Mouse (Mus musculus): ENCODE data around the gene Gm10553. TPM values are rescaled to one million over a fixed set of nuclear protein-coding genes. Genes with fewer than 3 reads are reported as not detected.
"Not testable (repeated sequence)": the region's sequence is repeated elsewhere in the genome, so short reads cannot be mapped to it uniquely, and the experiment has no call there.

Gm10553 gene
- total and polyA plus RNA-seq, 3 experiments = not detected

- H3K9me3 ChIP-seq (replicated peaks; ENCODE audit: insufficient read depth, low read length); H3K36me3 ChIP-seq (ENCODE audit: control insufficient read depth in 1 of 2, insufficient read depth in 2 of 2, low read length in 2 of 2); H3K4me3 ChIP-seq (ENCODE audit: control insufficient read depth in 1 of 2, insufficient read depth in 1 of 2, low read depth in 2 of 2, low read length in 2 of 2); H3K27me3 ChIP-seq (ENCODE audit: control insufficient read depth in 1 of 2, insufficient read depth in 2 of 2, low read length in 2 of 2); DNase-seq (ENCODE audit: low read depth, low spot score); H3K27ac ChIP-seq (ENCODE audit: control insufficient read depth, low read depth, low read length); H3K9ac ChIP-seq (ENCODE audit: control insufficient read depth, low read depth, low read length, poor library complexity, severe bottlenecking); H3K79me2 ChIP-seq (ENCODE audit: control insufficient read depth, insufficient read depth, low read length, poor library complexity); H3K4me1 ChIP-seq (ENCODE audit: control insufficient read depth in 1 of 2, insufficient read depth in 2 of 2, low read length in 2 of 2): not testable (repeated sequence)
Observed at GRCm38 (mm10) chr1:85099081-85099480, 883 bp upstream of the Gm10553 start.

- not testable (repeated sequence) for H3K27me3 ChIP-seq (ENCODE audit: control insufficient read depth in 1 of 2, insufficient read depth in 2 of 2, low read length in 2 of 2); H3K79me2 ChIP-seq (ENCODE audit: control insufficient read depth, insufficient read depth, low read length, poor library complexity); H3K27ac ChIP-seq (ENCODE audit: control insufficient read depth, low read depth, low read length); H3K36me3 ChIP-seq (ENCODE audit: control insufficient read depth in 1 of 2, insufficient read depth in 2 of 2, low read length in 2 of 2); DNase-seq (ENCODE audit: low read depth, low spot score); H3K9ac ChIP-seq (ENCODE audit: control insufficient read depth, low read depth, low read length, poor library complexity, severe bottlenecking); H3K4me3 ChIP-seq (ENCODE audit: control insufficient read depth in 1 of 2, insufficient read depth in 1 of 2, low read depth in 2 of 2, low read length in 2 of 2); H3K4me1 ChIP-seq (ENCODE audit: control insufficient read depth in 1 of 2, insufficient read depth in 2 of 2, low read length in 2 of 2); H3K9me3 ChIP-seq (replicated peaks; ENCODE audit: insufficient read depth, low read length)
Observed at GRCm38 (mm10) chr1:85101754-85102153, 1.8 kb downstream of the Gm10553 start.

GRCm38 (mm10) chr1:85105336-85105735 is 5.4 kb downstream of the Gm10553 start:
- not testable (repeated sequence) for H3K36me3 ChIP-seq (ENCODE audit: control insufficient read depth in 1 of 2, insufficient read depth in 2 of 2, low read length in 2 of 2); H3K27ac ChIP-seq (ENCODE audit: control insufficient read depth, low read depth, low read length); DNase-seq (ENCODE audit: low read depth, low spot score); H3K27me3 ChIP-seq (ENCODE audit: control insufficient read depth in 1 of 2, insufficient read depth in 2 of 2, low read length in 2 of 2); H3K4me1 ChIP-seq (ENCODE audit: control insufficient read depth in 1 of 2, insufficient read depth in 2 of 2, low read length in 2 of 2); H3K9me3 ChIP-seq (replicated peaks; ENCODE audit: insufficient read depth, low read length); H3K4me3 ChIP-seq (ENCODE audit: control insufficient read depth in 1 of 2, insufficient read depth in 1 of 2, low read depth in 2 of 2, low read length in 2 of 2); H3K79me2 ChIP-seq (ENCODE audit: control insufficient read depth, insufficient read depth, low read length, poor library complexity); H3K9ac ChIP-seq (ENCODE audit: control insufficient read depth, low read depth, low read length, poor library complexity, severe bottlenecking)

- not testable (repeated sequence) for H3K79me2 ChIP-seq (ENCODE audit: control insufficient read depth, insufficient read depth, low read length, poor library complexity); H3K27ac ChIP-seq (ENCODE audit: control insufficient read depth, low read depth, low read length); H3K9me3 ChIP-seq (replicated peaks; ENCODE audit: insufficient read depth, low read length); DNase-seq (ENCODE audit: low read depth, low spot score); H3K36me3 ChIP-seq (ENCODE audit: control insufficient read depth in 1 of 2, insufficient read depth in 2 of 2, low read length in 2 of 2); H3K4me1 ChIP-seq (ENCODE audit: control insufficient read depth in 1 of 2, insufficient read depth in 2 of 2, low read length in 2 of 2); H3K9ac ChIP-seq (ENCODE audit: control insufficient read depth, low read depth, low read length, poor library complexity, severe bottlenecking); H3K4me3 ChIP-seq (ENCODE audit: control insufficient read depth in 1 of 2, insufficient read depth in 1 of 2, low read depth in 2 of 2, low read length in 2 of 2); H3K27me3 ChIP-seq (ENCODE audit: control insufficient read depth in 1 of 2, insufficient read depth in 2 of 2, low read length in 2 of 2)
Observed at GRCm38 (mm10) chr1:85106013-85106412, 6.0 kb downstream of the Gm10553 start.

GRCm38 (mm10) chr1:85109753-85110152 is 9.8 kb downstream of the Gm10553 start, which contains the start of gene A530032D15Rik:
A530032D15Rik (minus strand) TSS chr1:85109853.
- H3K9me3 ChIP-seq (replicated peaks; ENCODE audit: insufficient read depth, low read length); DNase-seq (ENCODE audit: low read depth, low spot score); H3K9ac ChIP-seq (ENCODE audit: control insufficient read depth, low read depth, low read length, poor library complexity, severe bottlenecking); H3K4me3 ChIP-seq (ENCODE audit: control insufficient read depth in 1 of 2, insufficient read depth in 1 of 2, low read depth in 2 of 2, low read length in 2 of 2); H3K4me1 ChIP-seq (ENCODE audit: control insufficient read depth in 1 of 2, insufficient read depth in 2 of 2, low read length in 2 of 2); H3K36me3 ChIP-seq (ENCODE audit: control insufficient read depth in 1 of 2, insufficient read depth in 2 of 2, low read length in 2 of 2); H3K27ac ChIP-seq (ENCODE audit: control insufficient read depth, low read depth, low read length); H3K27me3 ChIP-seq (ENCODE audit: control insufficient read depth in 1 of 2, insufficient read depth in 2 of 2, low read length in 2 of 2); H3K79me2 ChIP-seq (ENCODE audit: control insufficient read depth, insufficient read depth, low read length, poor library complexity): not testable (repeated sequence)

GRCm38 (mm10) chr1:85110876-85111275 is 10.9 kb downstream of the Gm10553 start:
- not testable (repeated sequence) for H3K4me3 ChIP-seq (ENCODE audit: control insufficient read depth in 1 of 2, insufficient read depth in 1 of 2, low read depth in 2 of 2, low read length in 2 of 2); H3K36me3 ChIP-seq (ENCODE audit: control insufficient read depth in 1 of 2, insufficient read depth in 2 of 2, low read length in 2 of 2); H3K9me3 ChIP-seq (replicated peaks; ENCODE audit: insufficient read depth, low read length); H3K79me2 ChIP-seq (ENCODE audit: control insufficient read depth, insufficient read depth, low read length, poor library complexity); H3K27ac ChIP-seq (ENCODE audit: control insufficient read depth, low read depth, low read length); DNase-seq (ENCODE audit: low read depth, low spot score); H3K9ac ChIP-seq (ENCODE audit: control insufficient read depth, low read depth, low read length, poor library complexity, severe bottlenecking); H3K27me3 ChIP-seq (ENCODE audit: control insufficient read depth in 1 of 2, insufficient read depth in 2 of 2, low read length in 2 of 2); H3K4me1 ChIP-seq (ENCODE audit: control insufficient read depth in 1 of 2, insufficient read depth in 2 of 2, low read length in 2 of 2)

- H3K4me3 ChIP-seq (ENCODE audit: control insufficient read depth in 1 of 2, insufficient read depth in 1 of 2, low read depth in 2 of 2, low read length in 2 of 2) = peak overlapping the region; percentile 23 to 46; a peak in 3 of 4 replicates
- H3K79me2 ChIP-seq (ENCODE audit: control insufficient read depth, insufficient read depth, low read length, poor library complexity); H3K36me3 ChIP-seq (ENCODE audit: control insufficient read depth in 1 of 2, insufficient read depth in 2 of 2, low read length in 2 of 2); H3K27me3 ChIP-seq (ENCODE audit: control insufficient read depth in 1 of 2, insufficient read depth in 2 of 2, low read length in 2 of 2); H3K27ac ChIP-seq (ENCODE audit: control insufficient read depth, low read depth, low read length); H3K9ac ChIP-seq (ENCODE audit: control insufficient read depth, low read depth, low read length, poor library complexity, severe bottlenecking); H3K9me3 ChIP-seq (replicated peaks; ENCODE audit: insufficient read depth, low read length); H3K4me1 ChIP-seq (ENCODE audit: control insufficient read depth in 1 of 2, insufficient read depth in 2 of 2, low read length in 2 of 2): not testable (repeated sequence)
- peak; percentile 25 for DNase-seq (ENCODE audit: low read depth, low spot score)
Observed at GRCm38 (mm10) chr1:85111572-85111971, 11.6 kb downstream of the Gm10553 start.

Measured in MEL (cell line).